Mouse (Mus musculus) ES-E14 (cell line): ENCODE results near the gene Kirrel3. TPM values are rescaled to one million over a fixed set of nuclear protein-coding genes. Genes with fewer than 3 reads are reported as not detected.

Source experiments
- DNase-seq: peaks from one replicate; pipeline ENCODE4 v3.0.0-alpha.2; 2013; ENCODE audit warnings: low read depth, low spot score
- H3K27ac ChIP-seq: 2 replicates; pipeline ENCODE4 v1.5.1; 2012; ENCODE audit warnings: low read depth, mild to moderate bottlenecking, low read length, moderate library complexity, mixed read lengths; ENCODE audit not compliant: poor library complexity, insufficient read depth, severe bottlenecking
- H3K36me3 ChIP-seq: 2 replicates; pipeline ENCODE4 v1.6.1; 2012; ENCODE audit warnings: mild to moderate bottlenecking, low read length, moderate library complexity, mixed read lengths; ENCODE audit not compliant: control insufficient read depth, poor library complexity, insufficient read depth, severe bottlenecking
- H3K4me1 ChIP-seq, 2 experiments: fragments of 150-350 bp in 1 of 2; sonication (generic) in 1 of 2; 2 replicates each; pipeline ENCODE4 v1.6.1; 2012; ENCODE audit warnings: low read length in 2 of 2, mild to moderate bottlenecking in 1 of 2, mixed read lengths in 1 of 2; ENCODE audit not compliant: control insufficient read depth in 2 of 2, insufficient read depth in 2 of 2, poor library complexity in 1 of 2
- H3K4me3 ChIP-seq, 2 experiments: fragments of 150-350 bp in 1 of 2; sonication (generic) in 1 of 2; 2 replicates each; pipeline ENCODE4 v1.5.1; 2012; ENCODE audit warnings: low read length in 2 of 2, low read depth in 1 of 2, mild to moderate bottlenecking in 1 of 2, mixed read lengths in 1 of 2; ENCODE audit not compliant: insufficient read depth in 1 of 2, poor library complexity in 1 of 2, severe bottlenecking in 1 of 2
- H3K9ac ChIP-seq: 2 replicates; pipeline ENCODE4 v1.6.1; 2012; ENCODE audit warnings: low read depth, mild to moderate bottlenecking, low read length, mixed read lengths; ENCODE audit not compliant: poor library complexity, insufficient read depth, severe bottlenecking
- H3K9me3 ChIP-seq: fragments of 150-350 bp; sonication (generic); 2 replicates; pipeline ENCODE4 v1.6.1; 2012; ENCODE audit warnings: low read depth, mild to moderate bottlenecking, low read length; ENCODE audit not compliant: control insufficient read depth, insufficient read depth
- CHD2 ChIP-seq: IDR thresholded peaks from 2 replicates; pipeline ENCODE4 v1.6.1; 2014; ENCODE audit warnings: mild to moderate bottlenecking, low read depth, low read length, inconsistent platforms
- HCFC1 ChIP-seq: IDR thresholded peaks from 2 replicates; pipeline ENCODE4 v1.6.1; 2012; ENCODE audit warnings: low read length, inconsistent platforms, borderline replicate concordance; ENCODE audit not compliant: insufficient read depth
- MAFK ChIP-seq: IDR thresholded peaks from 2 replicates; pipeline ENCODE4 v1.6.1; 2014; ENCODE audit warnings: mild to moderate bottlenecking, low read depth, low read length, inconsistent platforms; ENCODE audit not compliant: insufficient read depth
- ZC3H11A ChIP-seq: IDR thresholded peaks from 2 replicates; pipeline ENCODE4 v1.6.1; 2012; ENCODE audit warnings: low read depth, mild to moderate bottlenecking, inconsistent platforms, low read length, borderline replicate concordance
- ZNF384 ChIP-seq: IDR thresholded peaks from 2 replicates; pipeline ENCODE4 v1.6.1; 2012; ENCODE audit warnings: low read depth, low read length, inconsistent platforms
- in situ Hi-C, 2 experiments: fragments of 600-800 bp; cut with MboI; formaldehyde crosslinking; loops; one replicate each; pipeline ENCODE4 v1.15.1; 2025; ENCODE audit warnings: low sequenced_read_pairs in 2 of 2, inconsistent platforms in 1 of 2; ENCODE audit not compliant: unreplicated experiment in 2 of 2
- total RNA-seq: library from RNA; depleted of rRNA; stranded (reverse); fragments of 300-350 nt; gene quantifications from 2 replicates; pipeline ENCODE4 v1.2.3, GENCODE M21; 2012

Gene Kirrel3
- total RNA-seq, 1 experiment = 0.67 TPM

- Histone ChIP-seq H3K4me1 (no peaks in the 10 kb centered on the region), H3K9me3 (no peaks in the 10 kb centered on the region), H3K4me3 (no peak overlapping the region), H3K9ac (no peak overlapping the region), H3K27ac (no peak overlapping the region), H3K36me3 (no peaks in the 10 kb centered on the region)
- no peak for TF ChIP-seq ZC3H11A
- no peak for TF ChIP-seq CHD2
- TF ChIP-seq MAFK = no peak
- TF ChIP-seq HCFC1 = no peak
- no peak for TF ChIP-seq ZNF384
- in situ Hi-C loops = no loop called here
- no peak for DNase-seq
Measured at GRCm38 (mm10) chr9:34447736-34448135, 38.0 kb upstream of the Kirrel3 start.

- Histone ChIP-seq H3K4me1 (no peaks in the 10 kb centered on the region), H3K4me3 (no peak overlapping the region), H3K36me3 (no peaks in the 10 kb centered on the region), H3K9me3 (no peaks in the 10 kb centered on the region), H3K9ac (no peak overlapping the region), H3K27ac (no peak overlapping the region)
- DNase-seq = no peak
- in situ Hi-C loops = no loop called here
- TF ChIP-seq MAFK = no peak
- no peak for TF ChIP-seq ZC3H11A
- TF ChIP-seq CHD2 = no peak
- TF ChIP-seq ZNF384 = no peak
- TF ChIP-seq HCFC1 = no peak
Measured at GRCm38 (mm10) chr9:34448467-34448866, 37.2 kb upstream of the Kirrel3 start.

GRCm38 (mm10) chr9:34458189-34458588, 27.5 kb upstream of the Kirrel3 start:
- H3K9ac ChIP-seq = no peak overlapping the region
- H3K9me3 ChIP-seq = no peaks in the 10 kb centered on the region
- H3K4me1 ChIP-seq = no peaks in the 10 kb centered on the region
- no peak overlapping the region for H3K4me3 ChIP-seq
- no peak for DNase-seq
- TF ChIP-seq MAFK = no peak
- no peak for TF ChIP-seq ZNF384
- TF ChIP-seq ZC3H11A = no peak
- TF ChIP-seq CHD2 = no peak
- TF ChIP-seq HCFC1 = no peak
- H3K36me3 ChIP-seq = no peaks in the 10 kb centered on the region
- in situ Hi-C loops = no loop called here
- H3K27ac ChIP-seq = no peak overlapping the region

GRCm38 (mm10) chr9:34459968-34460367, 25.7 kb upstream of the Kirrel3 start:
- Histone ChIP-seq H3K9me3 (no peaks in the 10 kb centered on the region), H3K4me1 (no peaks in the 10 kb centered on the region), H3K4me3 (no peak overlapping the region), H3K9ac (no peak overlapping the region), H3K27ac (no peak overlapping the region), H3K36me3 (no peaks in the 10 kb centered on the region)
- TF ChIP-seq CHD2 = no peak
- TF ChIP-seq HCFC1 = no peak
- TF ChIP-seq ZNF384 = no peak
- no peak for TF ChIP-seq MAFK
- no peak for TF ChIP-seq ZC3H11A
- in situ Hi-C loops = no loop called here
- no peak for DNase-seq

GRCm38 (mm10) chr9:34463666-34464065, 22.0 kb upstream of the Kirrel3 start:
- in situ Hi-C loops = no loop called here

More at GRCm38 (mm10) chr9:34463666-34464065, 22.0 kb upstream of the Kirrel3 start:
- Histone ChIP-seq H3K36me3 (no peaks in the 10 kb centered on the region), H3K9me3 (no peaks in the 10 kb centered on the region), H3K4me3 (no peak overlapping the region), H3K27ac (no peak overlapping the region), H3K4me1 (no peaks in the 10 kb centered on the region), H3K9ac (no peak overlapping the region)
- no peak for DNase-seq
- TF ChIP-seq ZC3H11A = no peak
